Mouse (Mus musculus) lung, postnatal 14 days (tissue): ENCODE measurements around the gene Strip1.

Experiments
- DNase-seq: peaks from one replicate; pipeline ENCODE4 v3.0.0; 2021

Strip1 gene

DNA sequence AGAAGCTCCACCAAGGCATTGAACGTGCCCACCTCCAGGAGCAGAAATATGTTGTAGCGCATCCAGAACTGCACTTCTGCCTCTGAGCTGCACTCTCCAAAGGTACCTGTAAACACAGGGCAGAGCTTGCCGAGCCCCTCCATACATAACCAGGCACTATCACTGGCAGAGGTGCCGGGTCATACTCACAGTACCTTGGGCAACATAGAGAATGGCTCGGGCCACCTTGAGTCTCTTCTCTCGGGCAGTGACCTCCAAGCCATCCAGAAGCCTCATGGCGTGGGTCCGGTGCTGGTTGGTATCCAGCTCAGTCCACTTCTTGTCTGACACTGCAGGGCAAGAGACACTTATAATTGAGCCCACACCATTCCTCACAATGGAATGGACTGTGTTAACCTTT is 4.7 kb downstream of the Strip1 start:
- no peak for DNase-seq

DNA sequence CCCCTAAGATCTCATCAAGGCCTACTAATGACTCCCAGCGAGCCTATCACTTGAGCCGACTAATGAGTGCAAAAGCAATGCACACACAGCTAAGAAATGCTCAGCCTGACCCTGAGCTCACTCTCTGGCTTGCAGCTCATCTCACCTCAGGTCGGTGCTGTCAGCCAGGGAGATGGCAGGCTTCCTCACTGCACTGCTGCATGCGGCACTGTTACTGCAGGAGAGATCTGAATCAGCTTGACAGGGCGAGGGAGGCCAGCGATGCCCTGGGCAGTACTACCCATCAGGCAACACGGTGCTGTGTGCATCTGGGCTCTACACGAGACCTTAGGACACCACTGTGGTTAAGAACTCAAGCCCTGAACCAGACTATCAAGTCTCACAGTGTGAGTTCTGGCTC is 6.0 kb downstream of the Strip1 start:
- DNase-seq: no peak

DNA sequence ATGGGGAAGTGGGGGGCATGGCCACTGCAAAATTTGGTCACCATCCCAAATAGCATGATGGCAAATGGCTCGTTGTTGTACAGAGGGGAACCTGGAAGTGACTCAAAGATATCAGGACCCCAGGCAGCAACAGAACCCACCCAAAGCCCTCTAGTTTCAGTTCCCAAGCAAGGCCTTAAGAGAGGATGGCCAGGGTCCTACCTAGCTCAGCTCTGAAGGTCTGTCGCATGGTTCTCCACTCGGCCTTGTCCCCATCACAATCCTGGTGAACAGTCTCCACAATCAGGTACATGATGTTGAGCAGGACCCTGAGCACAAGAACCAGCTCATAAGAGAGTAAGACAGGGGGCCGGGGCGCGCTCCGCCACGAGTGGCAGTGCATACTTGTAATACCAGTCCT is 7.1 kb downstream of the Strip1 start:
- DNase-seq: no peak

GRCm38 (mm10) chr3:107622537-107622936 is 9.0 kb downstream of the Strip1 start:
- no peak for DNase-seq

- DNase-seq: no peak
Measured at GRCm38 (mm10) chr3:107621286-107622075, 10.0 kb downstream of the Strip1 start.

DNA sequence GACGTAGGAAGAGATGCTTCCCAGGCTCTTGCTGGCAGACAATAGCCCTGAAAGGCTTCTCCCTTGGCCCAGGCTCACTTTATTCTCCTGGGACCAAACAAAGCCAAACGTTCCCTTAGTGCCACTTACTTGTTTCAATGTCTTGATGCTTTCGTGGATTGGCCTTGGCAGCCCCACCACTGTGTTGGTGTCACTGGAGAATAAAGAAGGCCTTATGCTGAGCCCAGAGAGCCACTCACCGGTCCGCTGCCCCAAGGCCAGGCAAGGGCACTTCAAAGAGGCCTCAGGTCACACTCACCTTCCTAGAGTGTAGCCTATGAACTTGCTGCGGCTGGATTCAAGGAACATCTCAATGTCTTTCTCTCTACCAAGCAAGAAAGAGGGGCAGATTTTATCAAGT is 11.6 kb downstream of the Strip1 start:
- no peak for DNase-seq

GRCm38 (mm10) chr3:107617800-107618199 is 13.7 kb downstream of the Strip1 start:
- no peak for DNase-seq

DNA sequence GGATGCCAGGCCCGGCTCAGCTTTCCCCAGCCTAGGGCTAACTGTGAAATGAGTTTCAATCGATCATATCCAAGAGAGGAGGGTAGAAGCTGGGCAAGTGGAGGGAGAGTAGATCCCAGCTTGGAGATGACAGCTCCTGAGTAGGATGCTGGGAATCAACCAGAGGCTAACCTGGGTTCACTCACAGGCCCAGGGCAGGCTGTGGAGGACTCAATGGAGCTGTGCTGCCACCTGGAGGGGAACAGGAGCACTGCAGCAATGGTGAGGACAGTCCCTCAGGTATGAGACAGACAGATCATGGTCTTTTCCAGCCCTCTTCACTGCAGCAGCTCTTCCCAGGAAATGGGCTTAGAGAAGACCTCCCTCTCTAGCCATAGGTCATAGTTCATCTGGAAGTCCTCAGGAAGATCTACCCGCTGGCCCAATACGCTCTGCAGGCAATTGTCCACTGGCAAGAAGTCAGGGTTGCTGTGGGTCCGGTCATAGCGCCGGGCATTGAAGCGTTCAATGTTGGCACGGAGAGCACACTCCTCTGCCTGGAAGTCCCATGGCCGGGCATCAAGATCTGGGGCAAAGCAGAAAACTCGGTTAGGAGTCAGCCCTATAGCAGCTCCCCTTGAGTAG is 18.5 kb downstream of the Strip1 start:
- DNase-seq: peak; percentile 69

GRCm38 (mm10) chr3:107611394-107611793 is 20.1 kb downstream of the Strip1 start:
- DNase-seq: no peak

DNA sequence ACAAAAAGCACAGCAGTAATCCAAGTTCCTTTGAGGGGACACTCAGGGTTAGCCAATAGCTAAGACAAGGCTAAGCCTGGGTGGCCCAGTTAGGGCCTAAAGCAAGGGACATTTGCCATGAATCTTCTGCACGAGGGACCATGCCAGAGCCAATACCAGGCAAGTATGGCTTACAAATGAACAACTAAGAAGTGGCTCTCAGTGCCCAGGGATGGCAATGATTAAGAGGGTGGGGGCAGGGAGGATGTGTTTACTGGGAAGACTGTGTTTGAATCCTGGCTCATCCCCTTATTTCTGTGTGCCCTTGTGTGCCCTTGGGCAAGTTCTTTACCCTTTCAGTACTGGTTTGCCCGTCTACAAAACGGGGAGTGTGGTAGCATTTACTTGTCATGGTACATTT is 22.1 kb downstream of the Strip1 start:
- no peak for DNase-seq

- DNase-seq: no peak
Measured at GRCm38 (mm10) chr3:107608808-107609207, 22.7 kb downstream of the Strip1 start.

DNA sequence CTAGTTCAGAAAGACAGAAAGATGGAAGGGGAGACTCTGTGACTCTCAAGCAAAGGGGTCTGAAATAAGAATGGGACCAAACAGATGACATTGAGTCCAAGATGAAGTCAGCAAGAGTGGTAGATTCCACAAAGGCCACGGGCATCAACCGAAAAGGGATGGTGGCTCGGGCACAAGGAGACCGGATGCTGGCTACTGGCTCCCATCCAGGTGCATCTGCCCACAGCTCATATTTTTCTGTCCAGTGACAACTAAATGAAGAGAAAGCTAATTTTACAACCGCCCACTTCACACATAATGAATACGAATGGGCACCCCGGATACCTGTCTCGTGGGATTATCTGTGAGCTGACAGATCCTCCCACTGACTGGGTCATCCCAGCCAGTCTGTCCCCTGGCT is 24.3 kb downstream of the Strip1 start:
- DNase-seq: no peak

- peak; percentile 70 for DNase-seq
Measured at GRCm38 (mm10) chr3:107605304-107605703, 26.2 kb downstream of the Strip1 start.

GRCm38 (mm10) chr3:107600127-107600526 is 31.4 kb downstream of the Strip1 start:
- no peak for DNase-seq

DNA sequence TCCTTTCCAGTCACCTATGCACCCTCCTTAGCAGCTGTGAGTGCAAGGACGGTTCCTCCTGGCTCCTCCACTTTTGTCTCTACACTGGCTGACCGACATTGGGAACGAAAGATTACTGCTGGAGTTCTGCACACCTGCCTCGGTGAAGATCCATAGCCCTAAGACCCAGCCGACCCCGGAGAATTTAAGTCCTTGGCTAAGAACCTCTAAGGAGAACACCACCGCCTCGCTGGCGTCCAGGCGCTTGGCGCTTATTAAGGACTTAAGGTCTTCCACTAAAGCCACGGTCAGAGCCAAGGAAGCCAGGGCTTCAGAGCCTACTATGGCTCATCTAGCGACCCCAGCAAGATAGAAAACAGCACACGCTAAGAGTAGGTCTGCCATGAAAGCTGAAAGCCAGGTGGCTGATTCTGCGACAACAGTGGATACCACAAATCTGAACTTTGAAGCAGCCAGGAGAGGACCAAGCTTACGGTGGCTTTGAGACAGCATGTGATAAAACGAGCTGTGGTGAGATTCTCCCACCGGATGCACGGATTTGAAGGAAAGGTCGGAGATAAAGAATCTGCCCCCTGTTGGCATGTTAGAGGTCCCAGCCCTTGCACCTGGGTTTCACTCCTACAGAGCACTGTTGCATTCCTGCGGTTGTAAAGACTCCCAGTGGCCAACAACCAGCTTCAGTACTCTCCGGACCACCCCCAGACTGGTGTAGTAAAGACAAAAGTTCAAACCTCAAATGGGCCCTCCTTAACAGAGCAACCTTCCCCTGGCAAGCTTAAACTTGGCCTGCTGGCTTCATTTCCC is 33.7 kb downstream of the Strip1 start:
- no peak for DNase-seq

DNA sequence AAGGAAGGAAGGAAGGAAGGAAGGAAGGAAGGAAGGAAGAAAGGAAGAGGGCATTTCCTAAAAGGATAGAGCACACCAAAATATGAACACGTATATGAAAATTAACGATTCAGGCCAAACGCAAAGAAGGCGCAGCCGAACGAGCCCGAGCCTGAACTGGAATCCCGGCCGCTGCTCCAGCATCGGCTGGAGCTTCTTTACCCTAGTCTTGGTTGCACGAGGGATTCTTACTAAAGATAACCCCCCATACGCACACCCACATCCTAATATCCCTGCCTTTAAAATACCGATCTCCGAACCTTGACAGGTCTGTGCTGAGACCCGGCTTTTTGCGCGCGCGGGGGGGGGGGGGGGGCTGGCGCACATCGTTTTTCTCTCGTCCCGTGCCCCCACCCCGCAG is 34.4 kb downstream of the Strip1 start:
- no peak for DNase-seq

DNA sequence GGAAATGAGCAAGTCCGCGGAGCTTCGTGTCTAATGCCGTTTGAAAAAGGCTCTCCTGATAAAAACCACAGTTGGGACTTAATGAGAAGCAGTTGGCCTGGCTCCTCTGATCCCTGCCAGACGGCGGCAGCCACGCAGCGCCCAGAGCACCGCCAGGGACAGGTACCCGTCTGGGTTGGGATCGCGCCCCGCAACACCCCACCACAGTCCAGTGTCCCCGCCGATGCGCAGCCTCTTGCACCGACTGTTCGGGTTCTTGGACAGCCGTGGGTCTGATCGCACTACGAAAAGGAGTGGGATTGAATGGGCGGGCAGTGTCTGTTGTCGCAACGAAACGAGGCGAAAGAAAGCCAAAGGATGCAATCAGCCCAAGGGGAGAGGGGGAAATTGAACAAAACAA is 34.9 kb downstream of the Strip1 start:
- no peak for DNase-seq

GRCm38 (mm10) chr3:107595938-107596461 is 35.5 kb downstream of the Strip1 start:
- DNase-seq: no peak

- no peak for DNase-seq
Measured at GRCm38 (mm10) chr3:107595264-107595937, 36.1 kb downstream of the Strip1 start.

DNA sequence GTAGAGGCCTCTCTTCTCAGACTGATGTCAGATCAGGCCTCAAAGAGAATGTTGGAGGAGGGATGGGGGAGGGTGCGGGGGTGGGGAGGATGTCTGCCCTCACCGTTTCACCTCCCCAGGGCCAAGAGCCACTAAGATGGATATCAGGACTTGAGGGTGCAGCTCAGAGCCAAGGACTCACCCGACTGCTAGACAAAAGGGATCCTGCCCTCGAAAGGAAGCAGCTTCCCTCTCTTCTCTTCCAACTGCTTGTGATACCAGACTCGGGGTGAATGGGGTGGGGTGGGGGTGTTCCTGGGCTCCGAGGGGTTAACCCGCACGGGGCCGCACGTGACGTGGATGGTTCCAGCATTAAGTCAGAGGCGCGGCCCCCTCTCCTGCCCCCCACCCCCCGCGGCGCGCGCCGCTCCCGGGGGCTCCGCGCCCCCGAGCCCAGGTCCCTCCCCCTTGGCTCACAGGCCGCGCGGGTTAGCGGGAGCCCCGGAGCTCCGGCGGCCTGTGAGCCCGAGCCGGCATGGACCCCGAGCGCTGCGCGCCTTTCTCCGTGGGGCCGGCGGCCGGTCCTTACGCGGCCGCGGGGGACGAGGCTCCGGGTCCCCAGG is 36.7 kb downstream of the Strip1 start, which contains the start of gene Alx3:
Alx3 (plus strand) TSS at position 370 of the 602 bp plus-strand sequence.
- DNase-seq: no peak

DNA sequence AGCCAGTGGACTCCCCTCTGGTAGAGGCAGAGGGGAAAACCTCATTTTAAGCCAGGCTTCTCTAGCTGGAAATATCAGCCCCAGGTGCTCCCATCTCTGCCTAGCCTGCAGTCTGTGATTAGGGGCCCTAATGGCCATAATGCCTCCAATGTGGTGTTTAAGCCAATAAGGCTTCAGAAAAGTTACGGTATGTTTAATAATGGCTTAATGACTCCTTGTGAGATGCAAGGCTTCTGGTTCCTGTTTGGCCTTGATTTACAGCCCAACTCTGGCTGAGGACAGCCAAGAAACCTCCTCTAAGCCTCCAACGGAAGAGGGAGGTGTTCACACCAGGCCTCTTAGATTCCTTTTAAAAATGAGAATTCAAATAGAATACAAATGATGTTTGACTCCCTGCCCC is 37.9 kb downstream of the Strip1 start:
- no peak for DNase-seq

DNA sequence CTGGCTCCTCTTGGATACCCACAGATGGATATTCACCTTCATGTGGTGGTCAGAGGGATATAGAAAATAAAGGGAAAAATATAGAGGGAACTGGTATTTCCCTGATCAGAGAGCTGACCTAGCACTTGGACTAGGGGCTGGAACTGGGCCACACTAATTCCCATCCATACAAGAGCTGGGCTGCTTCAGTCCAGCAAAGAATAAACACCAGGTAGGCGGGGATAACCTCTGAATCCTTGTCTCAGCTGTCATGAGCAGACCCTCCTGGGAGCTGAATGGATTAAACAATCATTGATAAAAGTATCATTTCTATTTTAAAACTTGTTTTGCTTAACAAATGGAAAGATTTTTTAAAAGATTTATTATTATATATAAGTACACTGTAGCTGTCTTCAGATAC is 39.9 kb downstream of the Strip1 start:
- no peak for DNase-seq
